Mouse (Mus musculus): Measurements from ENCODE around the gene Insyn1. TPM values are rescaled to one million over a fixed set of nuclear protein-coding genes. Genes with fewer than 3 reads are reported as not detected.

The Insyn1 gene
- polyA plus RNA-seq (2015; fragmentation: Nextera tagmentation; extraction: Ambion mirVana), result 1.2 and 1.5 TPM in 2 replicates

DNA sequence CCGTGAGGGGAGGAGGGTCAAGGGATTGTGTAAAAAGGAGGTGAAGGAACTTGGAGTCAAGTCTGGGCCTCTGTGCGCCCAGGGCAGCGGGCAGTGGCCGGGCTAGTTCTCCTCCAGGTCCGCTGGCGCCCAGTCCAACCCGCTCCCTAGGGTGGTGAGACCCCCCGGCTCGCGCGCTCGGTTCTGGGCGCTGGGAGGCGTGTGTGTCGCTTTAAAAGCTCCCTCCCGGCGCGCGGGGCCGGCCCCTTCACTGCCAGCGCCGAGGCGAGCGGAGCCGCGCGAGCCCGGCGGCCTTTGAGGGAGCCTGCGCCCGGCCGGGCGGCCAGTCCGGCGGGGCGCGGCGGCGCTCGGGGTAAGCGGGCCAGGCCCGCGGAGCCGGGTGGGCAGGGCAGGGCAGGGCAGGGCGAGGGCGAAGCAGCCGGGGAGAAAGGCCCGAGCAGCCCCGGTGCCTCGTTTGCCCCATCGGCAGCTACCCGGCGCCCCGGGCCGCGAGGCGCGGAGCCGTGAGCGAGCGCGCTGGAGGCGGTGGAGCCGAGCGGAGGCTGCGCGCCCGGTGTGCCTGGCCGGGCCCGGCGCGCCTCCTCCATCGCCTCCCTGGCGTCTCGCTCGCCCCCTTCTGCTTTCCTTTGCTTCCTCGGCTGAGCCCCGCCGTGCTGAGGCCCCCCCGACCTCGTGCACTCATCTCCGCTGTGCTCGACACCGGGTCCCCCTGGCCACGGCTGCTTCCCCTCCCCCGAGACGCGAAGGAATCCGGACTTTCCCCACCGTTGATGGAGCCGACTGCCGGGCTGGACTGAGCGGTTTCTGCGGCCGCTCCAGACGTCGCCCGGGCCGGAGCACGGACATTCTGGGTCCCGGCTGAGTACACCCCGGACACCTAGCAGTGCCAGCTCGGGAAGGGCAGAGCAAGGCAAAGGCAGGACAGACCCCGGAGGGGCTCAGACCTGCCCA lies at the start of gene Insyn1:
Gene Insyn1, plus strand, starts transcription at position 753 of the 951 bp plus-strand sequence.
- Histone ChIP-seq H3K27ac (peak within 1 kb of the TSS; percentile 79), H3K4me3 (replicated peaks) (peak within 1 kb of the TSS; percentile 65), H3K4me1 (peaks cover 10% of the 10 kb centered on the region), H3K27me3 (replicated peaks) (peaks cover 17% of the 10 kb centered on the region), H3K9ac (peak within 1 kb of the TSS; percentile 56), H3K4me2 (peak within 1 kb of the TSS; percentile 96), H3K36me3 (no peaks in the 10 kb centered on the region), H3K9me3 (no peaks in the 10 kb centered on the region)
- peak; percentile 65 for ATAC-seq (ENCODE audit: insufficient read depth, low FRiP score, low read depth)
- WGBS, result under 1% methylated on average over 79 of the region's 104 CpGs

DNA sequence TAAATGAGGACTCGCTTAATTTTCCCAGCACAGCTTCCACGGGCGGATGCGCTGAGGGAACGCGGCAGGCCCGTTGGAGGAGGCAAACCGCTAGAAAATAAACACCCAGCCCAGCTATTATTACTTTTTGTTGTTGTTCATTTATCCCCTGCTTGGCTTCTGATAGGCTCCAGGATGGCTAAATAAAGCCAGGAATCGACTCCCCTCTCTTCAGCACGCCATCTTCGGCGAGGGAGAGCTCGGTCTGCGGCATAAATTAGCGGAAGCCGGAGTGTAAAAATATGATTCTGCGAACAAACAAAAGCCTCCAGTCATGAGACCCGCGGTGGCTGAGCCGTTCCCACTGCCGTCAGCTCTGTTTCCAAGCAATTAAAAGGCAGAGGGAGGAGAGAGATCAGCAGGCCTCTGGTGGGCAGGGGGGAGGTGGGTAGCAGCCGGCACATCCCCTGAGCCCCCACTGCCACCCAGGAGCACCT lies 49.4 kb upstream of the Insyn1 start:
- Histone ChIP-seq H3K27me3 (replicated peaks) (no peaks in the 10 kb centered on the region), H3K4me1 (peaks cover 6% of the 10 kb centered on the region; the same call in 1 of the 2 replicates), H3K36me3 (no peaks in the 10 kb centered on the region), H3K4me2 (no peak overlapping the region), H3K27ac (no peak overlapping the region), H3K4me3 (replicated peaks) (no peak overlapping the region), H3K9ac (no peak overlapping the region), H3K9me3 (no peaks in the 10 kb centered on the region)
- no peak for ATAC-seq (ENCODE audit: insufficient read depth, low FRiP score, low read depth)
- 83% methylated on average over 22 of the region's 22 CpGs for WGBS

GRCm38 (mm10) chr9:58440100-58440499 lies 48.3 kb upstream of the Insyn1 start:
- Histone ChIP-seq H3K27me3 (replicated peaks) (no peaks in the 10 kb centered on the region), H3K4me1 (peaks cover 6% of the 10 kb centered on the region; the same call in 1 of the 2 replicates)
- no peak for ATAC-seq (ENCODE audit: insufficient read depth, low FRiP score, low read depth)

GRCm38 (mm10) chr9:58440614-58441013 lies 47.8 kb upstream of the Insyn1 start:
- Histone ChIP-seq H3K4me1 (peaks cover 6% of the 10 kb centered on the region; the same call in 1 of the 2 replicates), H3K9ac (no peak overlapping the region), H3K4me3 (replicated peaks) (no peak overlapping the region), H3K36me3 (no peaks in the 10 kb centered on the region), H3K9me3 (no peaks in the 10 kb centered on the region), H3K27ac (no peak overlapping the region), H3K4me2 (no peak overlapping the region), H3K27me3 (replicated peaks) (no peaks in the 10 kb centered on the region)
- no peak for ATAC-seq (ENCODE audit: insufficient read depth, low FRiP score, low read depth)

More at GRCm38 (mm10) chr9:58440100-58440499, 48.3 kb upstream of the Insyn1 start:
- Histone ChIP-seq H3K4me2 (no peak overlapping the region), H3K9ac (no peak overlapping the region), H3K36me3 (no peaks in the 10 kb centered on the region), H3K4me3 (replicated peaks) (no peak overlapping the region), H3K27ac (no peak overlapping the region), H3K9me3 (no peaks in the 10 kb centered on the region)
- WGBS, result 71% methylated on average over 6 of the region's 6 CpGs

- Histone ChIP-seq H3K36me3 (no peaks in the 10 kb centered on the region), H3K9ac (no peak overlapping the region), H3K9me3 (no peaks in the 10 kb centered on the region), H3K27me3 (replicated peaks) (no peaks in the 10 kb centered on the region), H3K4me3 (replicated peaks) (no peak overlapping the region), H3K4me1 (peaks cover 6% of the 10 kb centered on the region; the same call in 1 of the 2 replicates), H3K27ac (no peak overlapping the region), H3K4me2 (no peak overlapping the region)
- ATAC-seq (ENCODE audit: insufficient read depth, low FRiP score, low read depth), result no peak
- 40% methylated on average over 6 of the region's 6 CpGs for WGBS
These were observed 46.9 kb upstream of the Insyn1 start for GRCm38 (mm10) chr9:58441351-58442104.

DNA sequence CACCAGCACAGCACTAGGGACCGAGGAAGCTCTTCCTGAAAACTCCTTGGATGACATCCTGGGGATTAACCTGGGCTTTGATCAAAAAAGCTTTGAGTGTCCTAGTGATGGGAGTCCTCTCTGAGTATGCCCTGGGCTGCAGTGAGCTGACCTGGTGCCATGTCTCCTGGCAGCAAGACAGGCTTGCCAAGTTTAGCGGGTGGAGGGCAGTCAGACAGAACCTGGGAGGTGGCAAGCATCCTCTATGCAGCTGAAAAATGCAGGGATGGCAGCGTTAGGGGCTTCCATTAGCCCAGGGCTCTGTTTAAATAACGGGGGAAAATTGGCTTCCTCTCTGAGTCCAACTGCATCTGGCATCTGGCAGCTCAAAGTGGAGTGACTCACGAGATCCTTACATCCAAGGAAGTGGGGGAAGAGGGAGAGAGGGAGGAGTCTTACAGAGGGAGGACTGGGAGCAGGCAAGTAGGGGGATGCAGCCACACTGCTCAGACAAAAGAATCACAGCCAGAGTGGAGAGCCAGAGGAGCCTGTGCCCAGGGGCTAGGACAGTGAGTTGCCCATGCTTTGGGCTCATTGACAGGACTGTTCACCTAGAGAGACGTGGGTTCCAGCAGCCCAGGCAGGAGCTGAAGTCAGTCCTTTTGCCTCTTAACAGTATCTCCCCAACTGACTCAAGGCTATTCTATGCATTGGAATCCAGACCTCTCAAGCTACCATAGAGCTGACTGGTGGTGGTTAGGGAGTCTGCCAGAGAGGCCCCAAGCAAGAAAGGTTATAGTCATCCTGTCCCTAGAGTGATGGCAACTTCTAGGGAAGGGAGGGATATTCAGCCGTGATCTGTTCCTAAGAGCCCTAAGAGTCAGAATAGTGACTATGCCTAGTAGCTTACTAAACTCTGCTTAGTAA lies 46.0 kb upstream of the Insyn1 start:
- H3K9me3 ChIP-seq, result no peaks in the 10 kb centered on the region
- no peak overlapping the region for H3K4me2 ChIP-seq
- no peaks in the 10 kb centered on the region for H3K36me3 ChIP-seq
- ATAC-seq (ENCODE audit: insufficient read depth, low FRiP score, low read depth), result peak; percentile 63
- peaks cover 6% of the 10 kb centered on the region; the same call in 1 of the 2 replicates for H3K4me1 ChIP-seq
- whole genome bisulfite sequencing, result 33% methylated on average over 7 of the region's 7 CpGs
- H3K27ac ChIP-seq, result peak overlapping the region; percentile 48; the same call in 1 of the 2 replicates
- H3K4me3 ChIP-seq (replicated peaks), result no peak overlapping the region
- no peaks in the 10 kb centered on the region for H3K27me3 ChIP-seq (replicated peaks)
- H3K9ac ChIP-seq, result no peak overlapping the region

GRCm38 (mm10) chr9:58443061-58443460 lies 45.3 kb upstream of the Insyn1 start:
- no peaks in the 10 kb centered on the region for H3K27me3 ChIP-seq (replicated peaks)
- H3K9me3 ChIP-seq, result no peaks in the 10 kb centered on the region
- H3K4me1 ChIP-seq, result peaks cover 6% of the 10 kb centered on the region; the same call in 1 of the 2 replicates
- H3K4me2 ChIP-seq, result no peak overlapping the region
- WGBS, result 65% methylated on average over 3 of the region's 3 CpGs
- H3K36me3 ChIP-seq, result no peaks in the 10 kb centered on the region
- H3K9ac ChIP-seq, result no peak overlapping the region
- ATAC-seq (ENCODE audit: insufficient read depth, low FRiP score, low read depth), result no peak
- H3K4me3 ChIP-seq (replicated peaks), result no peak overlapping the region
- H3K27ac ChIP-seq, result no peak overlapping the region

GRCm38 (mm10) chr9:58446829-58447228 lies 41.6 kb upstream of the Insyn1 start:
- 56% methylated on average over 4 of the region's 4 CpGs for WGBS
- Histone ChIP-seq H3K4me2 (no peak overlapping the region), H3K4me1 (peaks cover 6% of the 10 kb centered on the region; the same call in 1 of the 2 replicates), H3K4me3 (replicated peaks) (no peak overlapping the region), H3K9ac (no peak overlapping the region), H3K36me3 (no peaks in the 10 kb centered on the region), H3K27ac (no peak overlapping the region), H3K9me3 (no peaks in the 10 kb centered on the region), H3K27me3 (replicated peaks) (no peaks in the 10 kb centered on the region)
- ATAC-seq (ENCODE audit: insufficient read depth, low FRiP score, low read depth), result no peak

DNA sequence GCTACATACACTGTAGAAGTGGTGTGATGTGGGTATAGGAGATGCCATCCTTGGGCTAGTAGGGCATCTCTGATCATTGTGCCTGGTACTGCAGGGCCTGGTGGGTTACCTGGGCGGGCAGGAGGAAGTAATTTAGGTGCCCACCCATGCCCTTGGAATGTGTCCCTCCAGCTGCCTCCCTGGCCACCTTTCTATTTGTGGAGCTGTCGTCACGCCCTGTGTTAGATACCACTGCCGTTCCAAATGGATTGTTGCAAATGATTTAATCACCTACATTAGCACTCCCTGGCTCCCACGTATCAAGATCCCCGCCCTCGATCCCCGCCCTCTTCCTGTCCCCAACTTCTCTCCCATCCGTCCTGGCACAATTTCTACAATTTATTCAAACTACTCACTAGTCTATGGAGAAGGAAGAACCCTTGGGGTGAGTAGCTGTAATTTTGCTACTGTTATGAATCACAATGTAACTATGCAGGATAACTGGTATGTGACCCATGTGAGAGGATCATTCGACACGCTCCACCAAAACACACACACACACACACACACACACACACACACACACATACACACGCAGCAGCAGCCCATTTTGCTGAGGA lies 40.3 kb upstream of the Insyn1 start:
- no peak overlapping the region for H3K4me2 ChIP-seq
- H3K27ac ChIP-seq, result no peak overlapping the region
- 66% methylated on average over 12 of the region's 12 CpGs for WGBS
- H3K27me3 ChIP-seq (replicated peaks), result no peaks in the 10 kb centered on the region
- no peaks in the 10 kb centered on the region for H3K4me1 ChIP-seq
- no peaks in the 10 kb centered on the region for H3K9me3 ChIP-seq
- no peak overlapping the region for H3K9ac ChIP-seq
- H3K4me3 ChIP-seq (replicated peaks), result no peak overlapping the region
- H3K36me3 ChIP-seq, result no peaks in the 10 kb centered on the region
- no peak for ATAC-seq (ENCODE audit: insufficient read depth, low FRiP score, low read depth)

- 44% methylated on average over 3 of the region's 3 CpGs for WGBS
These were observed 38.9 kb upstream of the Insyn1 start for GRCm38 (mm10) chr9:58449526-58449925.

More at GRCm38 (mm10) chr9:58449526-58449925, 38.9 kb upstream of the Insyn1 start:
- Histone ChIP-seq H3K27me3 (replicated peaks) (no peaks in the 10 kb centered on the region), H3K4me2 (no peak overlapping the region), H3K9ac (no peak overlapping the region), H3K27ac (no peak overlapping the region), H3K4me1 (no peaks in the 10 kb centered on the region), H3K4me3 (replicated peaks) (no peak overlapping the region), H3K9me3 (no peaks in the 10 kb centered on the region), H3K36me3 (no peaks in the 10 kb centered on the region)
- ATAC-seq (ENCODE audit: insufficient read depth, low FRiP score, low read depth), result no peak
